Mouse (Mus musculus): Measurements from ENCODE around the gene Intu. TPM values are rescaled to one million over a fixed set of nuclear protein-coding genes. Genes with fewer than 3 reads are reported as not detected.

Intu gene
- polyA plus RNA-seq, 1 experiment from 2014 or later: 2.0 TPM

- no peak for TF ChIP-seq CTCF (IDR thresholded peaks at IDR 0.05; ENCODE audit: low read depth)
- Histone ChIP-seq H3K9ac (ENCODE audit: low read depth, low read length) (no peak overlapping the region), H3K36me3 (ENCODE audit: insufficient read depth, low read length) (peaks cover 5% of the 10 kb centered on the region; the same call in 1 of the 2 replicates), H3K4me1 (replicated peaks; ENCODE audit: insufficient read depth, low read length) (no peaks in the 10 kb centered on the region), H3K4me2 (ENCODE audit: low read length) (no peak overlapping the region), H3K27me3 (ENCODE audit: insufficient read depth, low read length) (no peaks in the 10 kb centered on the region), H3K4me3 (replicated peaks; ENCODE audit: low read depth, low read length) (no peak overlapping the region), H3K9me3 (replicated peaks; ENCODE audit: low read length) (no peaks in the 10 kb centered on the region), H3K27ac (no peak overlapping the region)
- no peak for ATAC-seq (replicated peaks; ENCODE audit: low FRiP score, low read depth)
- 95% methylated on average over 11 of the region's 11 CpGs for WGBS
- no peak for DNase-seq (ENCODE audit: low spot score)
These were observed 124.5 kb downstream of the Intu start for GRCm38 (mm10) chr3:40655571-40655970.

- Histone ChIP-seq H3K4me3 (replicated peaks; ENCODE audit: low read depth, low read length) (no peak overlapping the region), H3K9ac (ENCODE audit: low read depth, low read length) (no peak overlapping the region), H3K27me3 (ENCODE audit: insufficient read depth, low read length) (no peaks in the 10 kb centered on the region), H3K27ac (no peak overlapping the region), H3K4me2 (ENCODE audit: low read length) (no peak overlapping the region), H3K36me3 (ENCODE audit: insufficient read depth, low read length) (peaks cover 5% of the 10 kb centered on the region; the same call in 1 of the 2 replicates), H3K4me1 (replicated peaks; ENCODE audit: insufficient read depth, low read length) (no peaks in the 10 kb centered on the region), H3K9me3 (replicated peaks; ENCODE audit: low read length) (no peaks in the 10 kb centered on the region)
- TF ChIP-seq CTCF (IDR thresholded peaks at IDR 0.05; ENCODE audit: low read depth): no peak
- 93% methylated on average over 5 of the region's 5 CpGs for WGBS
- ATAC-seq (replicated peaks; ENCODE audit: low FRiP score, low read depth) (no peak), DNase-seq (ENCODE audit: low spot score) (no peak)
These were observed 125.3 kb downstream of the Intu start for GRCm38 (mm10) chr3:40656339-40656738.

GRCm38 (mm10) chr3:40660231-40660630 lies 129.1 kb downstream of the Intu start:
- TF ChIP-seq CTCF (IDR thresholded peaks at IDR 0.05; ENCODE audit: low read depth): no peak
- Histone ChIP-seq H3K4me3 (replicated peaks; ENCODE audit: low read depth, low read length) (no peak overlapping the region), H3K27ac (no peak overlapping the region), H3K4me1 (replicated peaks; ENCODE audit: insufficient read depth, low read length) (no peaks in the 10 kb centered on the region), H3K9me3 (replicated peaks; ENCODE audit: low read length) (no peaks in the 10 kb centered on the region), H3K4me2 (ENCODE audit: low read length) (no peak overlapping the region), H3K36me3 (ENCODE audit: insufficient read depth, low read length) (peaks cover 9% of the 10 kb centered on the region; the same call in 1 of the 2 replicates), H3K27me3 (ENCODE audit: insufficient read depth, low read length) (no peaks in the 10 kb centered on the region), H3K9ac (ENCODE audit: low read depth, low read length) (no peak overlapping the region)
- ATAC-seq (replicated peaks; ENCODE audit: low FRiP score, low read depth): no peak
- 97% methylated on average over 2 of the region's 2 CpGs for WGBS
- DNase-seq (ENCODE audit: low spot score): no peak

GRCm38 (mm10) chr3:40666109-40666508 lies 135.0 kb downstream of the Intu start:
- DNase-seq (ENCODE audit: low spot score) (no peak), ATAC-seq (replicated peaks; ENCODE audit: low FRiP score, low read depth) (no peak)
- no peak overlapping the region for H3K27ac ChIP-seq
- 95% methylated on average over 4 of the region's 4 CpGs for WGBS
- H3K4me2 ChIP-seq (ENCODE audit: low read length): no peak overlapping the region
- TF ChIP-seq CTCF (IDR thresholded peaks at IDR 0.05; ENCODE audit: low read depth): no peak
- no peaks in the 10 kb centered on the region for H3K9me3 ChIP-seq (replicated peaks; ENCODE audit: low read length)
- H3K4me1 ChIP-seq (replicated peaks; ENCODE audit: insufficient read depth, low read length): no peaks in the 10 kb centered on the region
- no peak overlapping the region for H3K9ac ChIP-seq (ENCODE audit: low read depth, low read length)
- no peak overlapping the region for H3K4me3 ChIP-seq (replicated peaks; ENCODE audit: low read depth, low read length)
- no peaks in the 10 kb centered on the region for H3K27me3 ChIP-seq (ENCODE audit: insufficient read depth, low read length)
- H3K36me3 ChIP-seq (ENCODE audit: insufficient read depth, low read length): 0 out of 2 replicates have a peak, but pooled peaks cover 6% of the 10 kb centered on the region

GRCm38 (mm10) chr3:40666861-40667719 lies 136.0 kb downstream of the Intu start:
- no peak for TF ChIP-seq CTCF (IDR thresholded peaks at IDR 0.05; ENCODE audit: low read depth)
- ATAC-seq (replicated peaks; ENCODE audit: low FRiP score, low read depth) (no peak), DNase-seq (ENCODE audit: low spot score) (no peak)
- H3K9ac ChIP-seq (ENCODE audit: low read depth, low read length): no peak overlapping the region
- H3K4me3 ChIP-seq (replicated peaks; ENCODE audit: low read depth, low read length): no peak overlapping the region
- 58% methylated on average over 8 of the region's 8 CpGs for WGBS
- no peaks in the 10 kb centered on the region for H3K27me3 ChIP-seq (ENCODE audit: insufficient read depth, low read length)
- no peaks in the 10 kb centered on the region for H3K4me1 ChIP-seq (replicated peaks; ENCODE audit: insufficient read depth, low read length)
- no peak overlapping the region for H3K4me2 ChIP-seq (ENCODE audit: low read length)
- H3K9me3 ChIP-seq (replicated peaks; ENCODE audit: low read length): no peaks in the 10 kb centered on the region
- no peak overlapping the region for H3K27ac ChIP-seq
- H3K36me3 ChIP-seq (ENCODE audit: insufficient read depth, low read length): 0 out of 2 replicates have a peak, but pooled peaks cover 6% of the 10 kb centered on the region

- Histone ChIP-seq H3K36me3 (ENCODE audit: insufficient read depth, low read length) (0 out of 2 replicates have a peak, but pooled peaks cover 11% of the 10 kb centered on the region), H3K4me3 (replicated peaks; ENCODE audit: low read depth, low read length) (no peak overlapping the region), H3K27ac (no peak overlapping the region), H3K27me3 (ENCODE audit: insufficient read depth, low read length) (no peaks in the 10 kb centered on the region), H3K9me3 (replicated peaks; ENCODE audit: low read length) (no peaks in the 10 kb centered on the region), H3K4me2 (ENCODE audit: low read length) (no peak overlapping the region), H3K4me1 (replicated peaks; ENCODE audit: insufficient read depth, low read length) (no peaks in the 10 kb centered on the region), H3K9ac (ENCODE audit: low read depth, low read length) (no peak overlapping the region)
- no peak for TF ChIP-seq CTCF (IDR thresholded peaks at IDR 0.05; ENCODE audit: low read depth)
- ATAC-seq (replicated peaks; ENCODE audit: low FRiP score, low read depth) (no peak), DNase-seq (ENCODE audit: low spot score) (no peak)
- WGBS: 76% methylated on average over 6 of the region's 6 CpGs
These were observed 137.8 kb downstream of the Intu start for GRCm38 (mm10) chr3:40668889-40669288.
